Mouse (Mus musculus) right cerebral cortex, postnatal 4 days (tissue): ENCODE measurements around the gene Muc3.

Source experiments
- DNase-seq: peaks from one replicate; pipeline ENCODE4 v3.0.0-alpha.2; 2022

Muc3 gene

DNA sequence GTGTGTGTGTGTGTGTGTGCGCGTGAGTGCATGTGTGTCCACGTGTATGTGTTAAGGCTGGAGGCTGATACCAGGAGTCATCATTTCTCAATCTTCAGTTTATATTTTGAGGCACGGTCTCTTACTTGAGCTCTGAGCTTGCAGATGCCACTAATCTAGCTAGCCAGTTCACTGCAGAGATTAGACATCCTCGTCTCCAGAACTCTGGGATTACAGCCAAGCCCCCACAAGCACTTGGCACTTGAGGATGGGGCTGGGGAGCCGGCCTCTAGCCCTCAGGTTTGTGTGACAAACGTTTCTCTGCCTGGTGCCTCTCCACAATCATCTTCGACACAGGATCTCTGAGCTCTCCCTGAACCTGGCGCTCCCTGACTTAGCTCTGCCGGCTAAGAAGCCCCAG lies 58.3 kb downstream of the Muc3 start:
- DNase-seq: no peak

DNA sequence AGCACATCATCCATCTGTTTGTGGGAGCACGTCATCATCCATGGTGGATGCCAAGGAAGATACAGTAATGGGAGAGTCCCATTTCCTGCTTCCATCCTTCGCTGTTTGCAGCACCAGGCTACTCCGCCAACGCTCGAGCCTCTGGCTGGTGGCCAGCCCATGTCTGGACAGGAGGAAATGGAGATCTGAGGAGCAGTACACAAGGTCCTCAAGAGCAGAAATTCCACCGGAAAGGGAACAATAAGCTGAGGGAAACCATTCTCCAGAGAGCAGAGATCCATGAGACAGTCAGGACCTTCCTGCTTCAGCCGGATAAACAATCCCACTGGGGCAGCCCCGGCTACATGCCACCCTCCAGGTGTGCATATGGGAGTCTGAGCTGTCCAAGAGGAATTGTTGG lies 61.7 kb downstream of the Muc3 start:
- DNase-seq: no peak

DNA sequence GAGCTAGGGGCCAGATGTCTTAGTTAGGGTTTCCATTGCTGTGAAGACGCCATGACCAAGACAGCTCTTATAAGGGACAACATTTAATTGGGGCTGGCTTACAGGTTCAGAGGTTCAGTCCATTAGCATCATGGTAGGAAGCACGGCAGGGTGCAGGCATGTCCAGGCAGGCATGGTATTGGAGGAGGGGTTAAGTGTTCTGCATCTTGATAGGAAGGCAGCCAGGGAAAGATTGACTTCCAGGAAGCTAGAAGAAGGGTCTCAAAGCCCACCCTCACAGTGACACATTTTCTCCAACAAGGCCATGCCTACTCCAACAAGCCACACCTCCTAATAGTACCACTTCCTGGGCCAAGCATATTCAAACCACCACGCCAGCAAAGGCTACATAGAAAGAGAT lies 63.4 kb downstream of the Muc3 start:
- DNase-seq: no peak

DNA sequence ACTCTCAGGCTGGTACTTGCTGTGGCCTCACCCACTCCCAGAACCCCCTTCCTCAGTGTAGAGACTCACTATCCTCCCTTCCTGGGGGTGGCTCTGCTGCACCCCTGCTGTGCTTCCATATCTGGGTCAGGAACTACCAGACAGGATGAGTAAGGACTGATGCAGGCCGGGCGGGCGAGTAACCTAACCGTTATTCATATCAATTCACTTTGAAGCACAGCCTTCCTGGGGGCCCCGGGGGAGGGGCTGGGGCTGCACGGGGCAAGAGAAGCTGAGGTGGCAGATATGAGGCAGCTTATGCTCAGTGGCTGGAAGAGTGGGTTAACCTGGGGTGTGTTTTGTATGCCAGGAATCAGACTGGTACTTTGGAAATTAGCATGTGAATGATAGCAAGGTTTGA lies 64.1 kb downstream of the Muc3 start:
- no peak for DNase-seq
